Mouse (Mus musculus): ENCODE results near the gene Trabd2b. TPM values are rescaled to one million over a fixed set of nuclear protein-coding genes. Genes with fewer than 3 reads are reported as not detected.

Trabd2b gene
- total RNA-seq, 2 experiments from 2014 or later: 42.2 to 50.0 TPM

DNA sequence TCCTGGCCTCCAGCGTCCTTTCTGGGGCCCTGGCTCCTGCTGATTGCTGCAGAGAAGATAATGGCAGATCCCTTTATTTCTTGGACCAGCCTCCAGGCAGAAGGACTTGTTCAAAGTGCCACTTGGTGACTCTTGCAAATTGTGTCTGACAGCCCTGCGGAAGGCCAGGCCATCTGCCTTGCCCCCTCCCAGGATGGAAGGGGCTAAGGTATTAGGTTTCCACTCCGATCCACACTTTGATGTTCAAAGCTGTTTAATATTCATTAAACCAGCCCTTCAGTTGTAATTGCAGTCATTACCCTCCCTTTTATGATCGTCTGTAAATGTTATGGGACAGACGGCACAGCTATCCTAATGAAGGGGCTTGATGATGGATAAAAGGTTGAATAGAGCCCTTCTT, 75.0 kb downstream of the Trabd2b start:
- intact Hi-C loops (cut with DNase I): no loop called here
- no peak for DNase-seq

DNA sequence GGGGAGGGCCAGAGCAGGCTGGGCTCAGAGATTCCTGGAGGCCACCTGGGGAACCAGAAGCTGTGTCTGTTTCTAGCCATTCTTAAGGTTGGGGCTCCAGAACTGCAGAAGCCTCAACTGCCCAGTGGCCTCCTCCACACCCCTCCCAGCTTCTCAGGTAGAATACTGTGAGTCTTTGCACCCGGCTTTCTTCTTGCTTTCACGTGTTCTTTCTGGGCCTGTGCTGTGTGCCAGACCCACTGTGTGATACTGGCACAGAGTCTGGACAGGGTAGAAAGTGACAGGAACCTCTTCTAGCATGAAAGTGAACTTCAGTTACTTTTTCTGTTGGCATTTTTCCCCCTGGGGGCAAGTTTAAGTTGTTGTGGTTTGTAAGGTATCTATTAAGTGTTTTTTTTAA, 77.6 kb downstream of the Trabd2b start:
- no peak for DNase-seq
- intact Hi-C loops (cut with DNase I): no loop called here

DNA sequence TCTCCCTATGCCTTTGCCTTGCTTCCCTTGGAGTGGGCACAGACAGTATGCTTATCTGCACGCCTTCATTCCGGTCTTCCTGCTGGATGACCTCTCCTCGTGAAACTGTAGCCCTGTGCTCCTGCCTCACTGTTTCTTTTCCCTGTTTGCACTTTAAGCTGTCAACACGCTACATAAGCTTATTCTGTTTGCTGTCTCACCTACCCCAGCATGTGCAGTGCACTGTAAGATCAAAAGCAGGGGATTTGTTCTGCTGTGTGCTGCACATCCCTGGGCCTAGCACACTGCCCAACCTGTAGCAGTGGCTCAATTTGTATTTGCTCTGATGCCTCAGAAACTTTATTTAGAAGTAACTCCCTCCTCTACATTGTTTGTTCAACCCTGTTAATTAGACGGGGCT, 79.5 kb downstream of the Trabd2b start:
- intact Hi-C loops (cut with DNase I): no loop called here
- no peak for DNase-seq

DNA sequence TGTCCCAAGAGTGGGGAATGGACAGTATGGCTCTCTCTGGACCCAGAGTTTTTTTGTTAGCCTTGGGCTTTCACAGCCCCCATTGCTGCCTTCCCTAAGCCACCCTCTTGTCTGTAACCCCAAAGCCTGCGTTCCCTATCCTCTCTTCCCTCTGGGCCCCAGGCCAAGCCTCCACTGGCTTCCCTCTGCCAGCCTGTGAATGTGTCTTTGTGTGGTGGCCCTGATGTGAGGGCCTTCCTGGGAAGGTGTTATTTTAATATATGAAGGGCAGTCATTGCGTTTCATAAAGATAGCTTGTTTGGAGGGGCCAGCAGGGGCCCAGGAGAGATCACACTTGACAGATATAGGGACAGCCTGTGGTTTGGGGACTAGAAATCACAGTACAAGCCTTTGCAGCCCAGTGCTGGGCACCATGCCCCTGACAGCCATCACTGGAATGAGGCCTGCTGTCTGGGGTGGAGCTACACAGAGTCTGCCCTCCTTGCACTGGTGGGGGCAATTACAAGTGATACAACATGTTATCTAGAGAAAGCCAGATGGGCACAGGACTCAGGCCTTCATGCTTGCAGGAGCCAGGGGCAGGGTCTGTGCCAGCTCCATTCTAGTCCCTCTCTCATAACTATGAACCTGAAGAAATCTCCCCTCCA, 80.5 kb downstream of the Trabd2b start:
- peak in 1 of 2 experiments; percentile 34 for DNase-seq
- intact Hi-C loops (cut with DNase I): no loop called here

DNA sequence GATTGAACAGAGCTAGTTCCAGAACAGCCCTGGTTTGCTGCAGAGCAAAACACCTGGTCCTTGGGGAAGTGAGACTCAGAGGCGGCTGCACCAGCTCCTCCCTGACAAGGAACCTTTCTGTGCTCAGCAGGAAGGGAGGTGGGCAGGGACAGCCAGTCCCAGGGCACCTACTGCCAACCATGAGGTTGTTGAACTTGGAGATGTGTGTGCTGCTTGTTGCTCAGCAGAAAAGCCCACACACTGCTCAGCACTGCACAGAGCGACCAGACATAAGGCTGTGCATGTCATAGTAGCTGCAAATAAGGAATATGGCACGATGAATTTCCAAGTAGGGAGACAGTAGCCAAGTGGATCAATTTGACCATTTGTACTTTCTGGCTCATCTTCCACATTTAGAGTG, 81.2 kb downstream of the Trabd2b start:
- DNase-seq: no peak
- intact Hi-C loops (cut with DNase I): no loop called here

DNA sequence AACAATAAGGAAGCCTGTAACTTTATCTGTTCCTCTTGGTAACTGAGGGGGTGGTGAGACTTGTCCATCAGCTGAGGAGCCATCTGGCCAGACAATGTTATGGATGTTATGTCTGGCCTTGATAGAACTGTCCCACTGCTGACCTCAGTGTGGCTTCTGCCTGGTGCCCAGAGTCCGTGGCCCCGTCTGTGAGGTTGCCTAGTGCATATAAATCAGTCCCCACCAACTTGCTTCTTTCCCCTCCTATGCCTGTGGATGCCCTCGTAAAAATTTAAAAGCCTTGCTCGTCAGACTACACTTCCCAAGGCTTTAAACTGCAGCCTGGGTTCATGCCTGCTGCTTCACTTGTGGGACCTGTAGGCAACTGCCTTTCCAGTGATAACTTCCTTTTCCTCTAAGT, 85.6 kb downstream of the Trabd2b start:
- intact Hi-C loops (cut with DNase I): no loop called here
- DNase-seq: no peak

DNA sequence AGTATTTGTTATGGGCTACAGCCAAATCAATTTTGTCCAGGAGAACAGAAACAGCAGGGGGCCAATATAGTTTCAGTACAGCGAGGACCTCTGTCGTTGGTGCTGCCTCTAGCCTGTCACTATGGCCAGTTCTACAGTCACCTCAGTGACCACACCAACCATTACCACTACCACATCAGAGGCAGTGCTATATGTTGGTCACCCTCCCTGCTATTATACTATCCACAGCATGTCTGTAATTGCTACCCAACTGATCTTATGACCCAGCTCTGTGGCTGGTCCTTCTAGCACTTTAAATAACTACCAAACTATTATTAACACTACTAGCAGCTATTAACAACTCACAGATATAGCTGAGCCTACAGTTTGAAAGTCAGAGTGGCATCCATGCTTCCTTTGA, 87.5 kb downstream of the Trabd2b start:
- intact Hi-C loops (cut with DNase I): no loop called here

DNA sequence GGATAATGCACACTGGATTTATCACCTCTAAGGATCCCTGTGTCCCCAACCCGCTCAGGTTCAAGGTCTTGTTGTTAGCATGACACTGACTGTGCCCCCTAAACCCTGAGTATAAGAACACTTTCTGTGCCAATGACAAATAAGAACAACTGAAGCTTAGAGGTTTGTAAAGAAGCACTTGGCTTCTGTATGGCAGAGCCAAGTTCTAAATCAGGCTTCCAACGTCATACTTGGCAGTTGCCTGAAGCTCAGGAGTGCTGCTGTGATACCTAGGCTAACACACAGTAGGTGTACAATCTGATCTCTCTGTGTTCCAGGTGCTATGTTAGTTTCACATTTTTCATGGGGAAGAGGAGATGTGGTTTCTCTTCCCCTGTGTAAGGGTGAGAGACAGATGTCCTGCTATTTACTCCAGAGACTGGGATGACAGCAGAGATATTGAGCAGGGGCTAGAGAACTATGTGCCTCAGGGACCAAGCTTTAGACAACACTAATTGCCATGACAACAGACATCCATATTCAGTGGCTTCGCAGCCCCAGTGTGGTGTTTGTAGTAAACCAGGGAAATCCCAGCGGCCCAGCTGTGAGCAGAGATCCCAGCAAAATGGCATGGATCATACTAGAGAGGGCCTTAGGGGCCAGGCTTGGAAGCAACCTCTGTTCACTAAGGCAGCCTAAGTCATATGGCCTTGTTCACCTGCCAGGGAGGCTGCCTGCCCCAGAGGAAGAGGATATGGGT, 89.3 kb downstream of the Trabd2b start:
- intact Hi-C loops (cut with DNase I): no loop called here
- peak in 1 of 2 experiments; percentile 47 for DNase-seq

More for the DNA sequence above, 87.5 kb downstream of the Trabd2b start:
- no peak for DNase-seq

DNA sequence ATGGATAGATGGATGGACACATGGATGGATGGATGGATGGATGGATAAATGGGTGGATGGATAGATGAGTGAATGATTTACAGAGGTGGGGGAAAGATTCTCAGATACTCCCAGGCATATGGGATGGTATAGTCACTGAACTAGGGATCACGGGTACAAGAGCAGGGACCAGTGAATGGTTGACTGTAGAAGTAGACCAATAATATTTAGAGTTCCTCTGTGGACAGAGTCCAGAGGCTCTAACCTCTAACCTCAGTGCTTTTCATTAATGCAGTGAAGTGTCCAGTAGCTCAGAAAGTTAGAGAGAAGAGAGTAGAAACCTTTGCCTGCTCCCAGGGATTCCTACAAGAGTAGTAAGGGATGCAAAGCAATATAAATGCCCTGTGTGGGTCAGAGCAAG, 93.1 kb downstream of the Trabd2b start:
- DNase-seq: no peak
- intact Hi-C loops (cut with DNase I): no loop called here

DNA sequence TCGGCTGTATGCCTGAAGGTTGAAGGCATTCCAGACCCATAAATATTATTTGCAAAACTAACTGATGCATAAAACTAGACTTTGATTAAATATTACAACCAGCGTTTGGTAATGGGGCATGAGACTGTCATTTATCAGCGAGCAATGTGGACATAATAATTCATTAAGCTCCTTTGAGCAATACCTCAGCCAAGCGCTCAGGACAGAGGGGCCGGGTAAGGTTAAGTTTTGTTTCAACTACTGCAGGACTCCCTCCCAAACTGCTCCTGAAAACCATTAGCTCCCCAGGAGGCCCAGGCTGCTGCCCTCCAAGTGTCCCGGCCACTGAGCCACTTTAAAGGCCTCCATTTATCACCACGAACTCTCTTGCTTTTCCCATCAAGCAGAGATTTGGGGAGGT, 93.8 kb downstream of the Trabd2b start:
- intact Hi-C loops (cut with DNase I): no loop called here
- no peak for DNase-seq

DNA sequence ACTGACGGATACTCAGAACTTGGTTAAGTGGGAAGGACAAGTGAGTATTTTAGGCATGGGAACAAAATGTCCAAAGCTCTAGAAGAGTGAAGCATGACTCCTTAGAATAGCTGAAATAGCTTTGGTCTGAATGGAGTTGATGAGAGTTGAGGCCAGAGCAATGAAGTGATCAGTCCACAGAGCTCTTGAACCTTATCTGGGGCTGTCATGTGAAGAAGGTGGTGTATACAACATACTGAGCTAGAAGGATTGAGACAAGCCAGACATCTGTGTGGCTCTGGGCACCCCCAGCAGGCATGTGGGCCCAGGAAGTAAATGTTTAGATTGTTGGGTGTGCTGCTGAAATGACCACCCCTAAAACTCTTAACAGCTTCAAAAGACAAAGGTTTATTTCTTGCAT, 94.5 kb downstream of the Trabd2b start:
- intact Hi-C loops (cut with DNase I): no loop called here
- DNase-seq: no peak

DNA sequence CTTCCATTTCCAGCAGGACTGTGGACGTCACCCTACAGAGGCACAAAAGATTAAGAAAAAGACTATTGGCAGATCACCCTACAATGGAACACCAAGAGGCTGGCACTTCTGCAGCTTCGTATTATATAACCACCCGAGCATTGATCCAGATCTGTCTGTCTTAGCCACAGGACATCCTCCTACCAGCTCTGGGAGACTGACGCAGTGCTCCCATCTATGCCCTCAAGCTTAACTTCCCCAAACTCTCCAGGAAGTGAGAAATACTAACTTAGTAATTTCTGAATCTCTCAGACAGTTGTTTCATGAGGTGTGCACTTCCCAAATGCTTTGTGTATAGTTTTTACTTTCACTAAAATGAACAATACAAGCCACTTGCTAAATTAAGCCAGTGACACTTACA, 95.1 kb downstream of the Trabd2b start:
- intact Hi-C loops (cut with DNase I): no loop called here
- no peak for DNase-seq

DNA sequence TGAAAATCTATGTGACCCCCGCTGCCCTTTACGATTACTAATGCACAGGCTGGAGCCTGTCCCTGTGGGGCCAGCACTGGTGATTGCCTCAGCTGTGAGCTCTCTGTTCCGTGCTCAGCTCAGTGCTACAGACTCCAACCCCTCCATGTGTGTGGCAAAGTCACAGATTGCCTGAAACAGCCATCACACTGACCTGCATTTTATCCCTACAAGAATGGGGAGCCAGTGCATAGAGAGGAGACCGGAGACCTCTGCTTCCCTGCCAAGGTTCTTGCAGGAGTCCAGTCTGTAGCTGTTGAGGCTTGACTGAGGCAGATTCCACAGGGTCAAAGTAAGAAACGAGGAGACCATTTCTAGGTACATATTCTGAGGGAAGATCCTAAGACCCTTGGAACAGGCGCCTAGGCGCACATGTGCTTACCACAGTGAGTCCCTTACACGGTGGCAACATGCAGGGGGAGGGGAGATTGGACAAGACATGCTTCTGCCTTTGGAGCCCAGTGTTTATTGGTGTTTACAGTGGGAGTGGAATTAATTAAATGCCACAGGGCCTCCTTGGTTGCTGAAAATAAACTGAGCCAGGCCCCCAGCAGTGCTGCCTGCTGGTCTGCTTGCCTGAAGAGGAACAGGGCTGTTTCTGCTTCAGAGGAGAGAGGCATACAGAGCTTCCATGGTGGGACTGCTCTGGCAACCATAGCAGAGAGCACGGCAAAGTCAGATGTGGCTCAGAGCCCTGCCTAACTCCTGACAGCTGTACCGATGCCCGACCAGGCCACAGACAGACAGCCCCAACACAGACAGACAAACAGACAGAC, 97.9 kb downstream of the Trabd2b start:
- intact Hi-C loops (cut with DNase I): no loop called here
- DNase-seq: no peak

DNA sequence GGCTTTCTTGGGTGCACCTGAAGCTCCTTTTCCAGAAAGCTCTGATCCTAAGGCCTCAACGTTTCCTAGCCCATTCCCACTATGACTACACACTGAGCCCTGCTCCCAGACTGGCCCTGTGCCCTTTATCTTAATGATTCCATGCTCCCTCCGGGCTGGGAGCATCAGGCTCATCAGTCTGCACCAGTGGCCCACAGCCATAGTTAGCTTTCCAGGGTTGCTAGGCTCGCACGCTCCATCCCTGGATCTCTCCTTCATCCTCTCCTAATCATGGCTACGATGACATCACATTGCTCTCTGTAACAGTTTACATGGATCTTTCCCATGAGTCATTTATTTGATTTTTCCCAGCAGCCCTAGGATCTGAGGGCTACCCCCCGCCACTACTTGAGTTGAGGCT, 103.1 kb downstream of the Trabd2b start:
- DNase-seq: no peak

DNA sequence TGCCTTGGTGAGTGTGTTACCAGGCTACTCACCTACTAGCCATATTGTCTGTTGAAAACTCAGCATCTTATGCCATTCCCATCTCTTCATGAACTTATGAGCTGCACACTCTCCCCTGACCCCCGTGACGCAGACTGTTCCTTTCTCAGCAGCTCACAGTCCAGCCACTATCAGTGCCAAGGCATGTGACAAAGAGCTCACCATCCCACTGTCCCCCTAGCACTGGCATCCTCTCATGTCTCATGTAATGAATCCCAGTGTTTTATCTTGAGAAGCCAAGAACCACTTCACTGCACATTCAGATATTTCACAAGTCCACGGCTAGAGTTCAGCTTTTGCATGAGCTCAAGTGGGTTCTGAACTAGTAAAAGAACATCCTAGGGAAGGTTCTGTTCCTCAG, 105.1 kb downstream of the Trabd2b start:
- intact Hi-C loops (cut with DNase I): no loop called here
- DNase-seq: no peak

More for the DNA sequence above, 103.1 kb downstream of the Trabd2b start:
- intact Hi-C loops (cut with DNase I): no loop called here

DNA sequence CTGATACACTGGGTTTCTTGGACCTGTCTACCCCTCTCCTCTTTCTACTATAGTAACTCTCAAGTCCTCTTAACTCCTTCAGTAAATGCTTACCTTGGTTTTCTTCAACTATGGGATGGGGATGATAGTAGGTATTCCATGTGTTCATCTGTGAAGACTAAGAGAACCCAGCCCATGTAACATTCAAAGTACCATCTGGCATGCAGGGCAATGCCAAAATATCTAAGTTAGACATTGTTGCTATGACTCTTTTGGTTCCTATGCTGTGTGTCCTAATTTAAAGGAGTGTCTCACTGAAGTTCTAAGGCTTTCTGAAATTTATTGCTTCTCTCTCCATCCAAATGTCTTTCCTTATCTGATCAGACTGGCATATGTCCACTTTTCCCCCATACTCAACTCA, 106.6 kb downstream of the Trabd2b start:
- intact Hi-C loops (cut with DNase I): no loop called here
- no peak for DNase-seq

DNA sequence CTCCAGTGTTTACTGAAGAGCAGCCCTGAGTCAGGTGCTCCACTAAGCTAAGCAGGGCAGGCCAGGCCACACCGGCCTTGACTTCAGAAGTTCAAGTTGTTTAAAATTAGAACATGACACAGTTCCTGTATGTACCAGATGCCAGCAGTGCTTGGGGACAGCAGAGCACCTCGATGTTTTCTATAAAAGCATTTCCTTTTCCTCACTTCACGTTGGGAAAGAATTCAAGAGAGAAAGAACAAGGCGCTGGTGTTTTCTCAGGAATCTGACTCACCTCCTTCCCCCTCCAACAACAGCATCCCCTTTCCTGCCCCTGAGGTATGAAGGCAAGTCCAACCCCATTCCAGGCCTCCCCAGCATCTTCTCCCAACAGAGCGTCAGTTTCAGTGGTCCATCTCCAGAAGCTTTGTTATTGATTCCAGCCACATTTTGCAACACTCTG, 108.8 kb downstream of the Trabd2b start:
- peak in 1 of 2 experiments; percentile 31 for DNase-seq
- intact Hi-C loops (cut with DNase I): no loop called here

DNA sequence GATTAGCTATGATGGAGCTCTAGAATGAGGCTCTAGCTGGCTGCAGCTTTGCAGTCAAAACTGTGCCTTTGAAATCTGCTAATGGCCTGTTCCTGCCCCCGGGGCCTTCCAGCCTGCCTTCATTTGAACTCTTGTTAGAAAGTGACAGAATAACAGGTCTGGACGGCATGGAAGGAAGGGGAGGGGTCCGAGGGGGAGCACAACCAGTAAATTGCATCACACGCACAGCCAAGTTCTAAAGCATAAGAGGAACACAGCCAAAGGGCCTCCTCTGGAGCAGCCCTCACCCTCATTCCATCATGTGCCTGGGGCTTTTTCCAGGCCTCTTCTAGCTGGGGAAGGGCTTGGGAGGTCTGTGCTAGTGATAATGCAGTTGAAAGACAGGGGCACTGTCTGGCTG, 110.1 kb downstream of the Trabd2b start:
- intact Hi-C loops (cut with DNase I): no loop called here
- DNase-seq: no peak

DNA sequence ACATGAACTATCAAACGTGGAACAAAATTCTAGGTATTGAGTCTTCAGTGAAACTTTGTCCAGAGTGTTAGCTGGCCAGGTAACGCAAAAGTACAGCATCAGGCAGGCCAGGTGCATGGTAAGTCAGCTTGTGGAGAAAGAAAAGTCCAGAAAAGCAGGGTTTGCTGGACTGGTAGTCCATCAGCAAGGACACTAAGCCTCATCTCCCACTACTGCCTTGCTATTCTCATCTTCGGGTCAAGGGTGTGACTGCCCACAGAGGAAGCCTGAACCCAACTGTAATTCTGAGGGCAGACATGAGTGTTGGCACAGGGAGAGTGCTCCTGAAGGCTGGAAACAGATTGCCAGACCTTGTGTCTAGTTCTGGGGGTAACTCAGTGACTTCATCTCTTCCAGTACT, 111.5 kb downstream of the Trabd2b start:
- no peak for DNase-seq
- intact Hi-C loops (cut with DNase I): no loop called here

DNA sequence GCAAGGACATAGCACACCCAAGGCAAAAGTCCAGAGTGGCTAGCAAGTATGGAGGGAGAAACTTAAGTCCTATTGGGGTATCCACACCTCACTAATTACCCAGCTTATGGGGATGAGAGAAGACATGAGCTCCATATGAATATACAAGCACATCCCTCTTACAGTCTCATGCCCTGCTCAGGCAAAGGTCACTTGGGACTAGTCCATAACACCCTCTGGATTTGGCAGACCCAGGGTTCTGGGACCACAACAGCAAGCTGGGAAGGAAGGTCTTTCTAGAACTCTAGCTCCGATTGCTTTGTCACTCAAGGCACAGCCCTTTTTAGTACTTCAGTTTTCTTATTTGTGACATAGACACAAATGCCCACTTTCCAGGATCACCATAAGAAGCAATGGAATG, 112.0 kb downstream of the Trabd2b start:
- DNase-seq: no peak
- intact Hi-C loops (cut with DNase I): no loop called here

DNA sequence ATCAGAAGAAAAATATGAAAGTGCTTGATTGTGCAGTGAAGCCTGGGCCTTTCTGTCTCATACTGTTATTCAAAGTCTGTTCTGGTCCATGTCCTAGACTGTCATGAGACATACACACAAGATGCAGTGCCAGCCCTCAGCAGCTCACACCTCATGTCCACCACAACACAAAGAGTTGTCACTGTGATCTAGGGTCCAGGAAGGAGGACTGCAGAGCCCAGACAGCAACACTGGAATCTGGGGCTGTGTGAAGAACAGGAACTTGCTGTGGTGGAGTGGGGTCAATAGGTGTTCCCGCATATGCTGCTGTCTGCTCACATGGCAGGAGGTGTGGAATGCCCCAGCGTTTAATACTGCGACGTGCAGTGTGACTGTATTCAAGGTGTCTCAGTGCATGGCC, 112.8 kb downstream of the Trabd2b start:
- DNase-seq: no peak
- intact Hi-C loops (cut with DNase I): no loop called here

DNA sequence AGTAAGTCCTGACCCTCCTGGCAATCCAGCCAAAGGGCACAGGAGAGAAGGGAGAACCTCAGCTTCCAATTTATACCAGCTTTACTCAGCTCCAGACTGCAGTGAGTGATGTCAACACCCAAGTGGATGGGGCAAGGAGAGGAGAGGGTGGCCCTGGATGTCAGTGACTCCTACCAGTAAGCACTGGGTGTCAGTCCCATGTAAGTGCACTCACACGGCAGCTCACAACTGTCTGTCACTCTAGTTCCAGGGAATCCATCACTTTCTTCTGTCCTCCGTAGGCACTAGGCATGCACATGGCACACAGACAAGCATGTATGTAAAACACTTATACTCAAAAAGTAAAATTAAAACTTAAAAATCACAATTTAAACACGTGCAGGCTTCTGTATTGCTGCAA, 113.4 kb downstream of the Trabd2b start:
- intact Hi-C loops (cut with DNase I): no loop called here
- no peak for DNase-seq
